In genomic region chr4:86864087-86864486, GRCm38 (mm10) we compare ENCODE assay signal across 24 mouse cellular contexts. TPM values are rescaled to one million over a fixed set of nuclear protein-coding genes. Genes with fewer than 3 reads are reported as not detected.
DNase-seq lines count a peak whose midpoint lies in the region; ATAC-seq and TF ChIP-seq lines count a peak whose summit lies in the region.
"Had no signal": no experiment of that assay in that cellular context is flagged by ENCODE, and none has a peak within 500 bp of the region (broad histone marks: within the 10 kb centered on the region; RNA-seq: fewer than 3 reads in every experiment).

No protein-coding gene starts in this region.

- H3K36me3 ChIP-seq in intestine, postnatal 0 days (ENCODE audit: control insufficient read depth, insufficient read depth) = no peaks in the 10 kb centered on the region
- H3K36me3 ChIP-seq in intestine, embryonic 16.5 days (ENCODE audit: control insufficient read depth, insufficient read depth, low read length) = no peaks in the 10 kb centered on the region
- H3K36me3 ChIP-seq in CH12.LX (replicated peaks in 1 of 2; ENCODE audit: control insufficient read depth in 1 of 2, insufficient read depth in 1 of 2, low read length in 1 of 2) (no peaks in the 10 kb centered on the region), MEL (ENCODE audit: control insufficient read depth in 1 of 2, insufficient read depth in 2 of 2, low read length in 2 of 2) (no peaks in the 10 kb centered on the region)
- H3K36me3 ChIP-seq: embryonic facial prominence, embryonic 10.5 days; embryonic facial prominence, embryonic 12.5 days; forebrain, embryonic 15.5 days had no signal

- H3K27me3 ChIP-seq in intestine, postnatal 0 days (replicated peaks; ENCODE audit: control insufficient read depth, insufficient read depth, low read length) = no peaks in the 10 kb centered on the region
- H3K27me3 ChIP-seq in intestine, embryonic 16.5 days (replicated peaks; ENCODE audit: control insufficient read depth, insufficient read depth, low read length) = no peaks in the 10 kb centered on the region
- H3K27me3 ChIP-seq in CH12.LX (replicated peaks) (peaks cover 2% of the 10 kb centered on the region), MEL (ENCODE audit: control insufficient read depth in 1 of 2, insufficient read depth in 2 of 2, low read length in 2 of 2) (peaks cover 0 to 2% of the 10 kb centered on the region in 2 experiments; a peak in 1 of 4 replicates)
- H3K27me3 ChIP-seq: embryonic facial prominence, embryonic 12.5 days; forebrain, embryonic 13.5 days; forebrain, embryonic 15.5 days had no signal

- no peak overlapping the region for H3K9ac ChIP-seq in intestine, postnatal 0 days (ENCODE audit: low read depth, low read length)
- no peak overlapping the region for H3K9ac ChIP-seq in intestine, embryonic 16.5 days (ENCODE audit: low read depth, low read length)
- H3K9ac ChIP-seq in CH12.LX (ENCODE audit: insufficient read depth, low read depth) = no peak overlapping the region
- H3K9ac ChIP-seq in MEL (ENCODE audit: control insufficient read depth, low read depth, low read length, poor library complexity, severe bottlenecking) = no peak overlapping the region
- H3K9ac ChIP-seq: embryonic facial prominence, embryonic 12.5 days; forebrain, embryonic 13.5 days; forebrain, embryonic 15.5 days; forebrain, postnatal 0 days had no signal

- H3K4me3 ChIP-seq in intestine, postnatal 0 days (ENCODE audit: low read depth, low read length) = no peak overlapping the region
- no peak overlapping the region for H3K4me3 ChIP-seq in intestine, embryonic 16.5 days (ENCODE audit: low read length)
- H3K4me3 ChIP-seq in CH12.LX (replicated peaks in 1 of 3; ENCODE audit: low read depth in 2 of 3, low read length in 2 of 3, poor library complexity in 1 of 3) (no peak overlapping the region), MEL (ENCODE audit: control insufficient read depth in 1 of 2, insufficient read depth in 1 of 2, low read depth in 2 of 2, low read length in 2 of 2) (no peak overlapping the region)
- H3K4me3 ChIP-seq: embryonic facial prominence, embryonic 10.5 days; embryonic facial prominence, embryonic 12.5 days; forebrain, embryonic 13.5 days; forebrain, embryonic 15.5 days had no signal

- H3K79me2 ChIP-seq in CH12.LX (replicated peaks; ENCODE audit: control insufficient read depth, extremely low read depth, insufficient read depth, poor library complexity, severe bottlenecking) = no peaks in the 10 kb centered on the region
- no peaks in the 10 kb centered on the region for H3K79me2 ChIP-seq in MEL (ENCODE audit: control insufficient read depth, insufficient read depth, low read length, poor library complexity)

- no peak overlapping the region for H3K4me2 ChIP-seq in intestine, postnatal 0 days (replicated peaks; ENCODE audit: low read depth)
- H3K4me2 ChIP-seq in intestine, embryonic 16.5 days (ENCODE audit: low read depth, low read length) = no peak overlapping the region
- H3K4me2 ChIP-seq in CH12.LX (ENCODE audit: insufficient read depth, low read depth, poor library complexity, severe bottlenecking) = no peak overlapping the region
- H3K4me2 ChIP-seq: embryonic facial prominence, embryonic 12.5 days; forebrain, embryonic 13.5 days; forebrain, embryonic 15.5 days had no signal

- 88% methylated on average over 5 of the region's 5 CpGs for WGBS in intestine, postnatal 0 days
- WGBS in intestine, embryonic 16.5 days = 80% methylated on average over 5 of the region's 5 CpGs

- TF ChIP-seq EP300 in CH12.LX (IDR thresholded peaks at IDR 0.05; ENCODE audit: low read length) = no peak
- TF ChIP-seq EP300 in MEL (IDR thresholded peaks at IDR 0.05; ENCODE audit: low read depth in 1 of 2, low read length in 2 of 2) = no peak

- in situ Hi-C loops in CH12.LX (cut with MboI; ENCODE audit: low pct_ligation_motif_present, low pct_unique_long_range_greater_than_20kb, low sequenced_read_pairs) = no loop called here

- no peaks in the 10 kb centered on the region for H3K9me3 ChIP-seq in intestine, postnatal 0 days (ENCODE audit: control insufficient read depth)
- no peaks in the 10 kb centered on the region for H3K9me3 ChIP-seq in intestine, embryonic 16.5 days (ENCODE audit: control insufficient read depth, low read length)
- H3K9me3 ChIP-seq in CH12.LX (replicated peaks; ENCODE audit: low read length) (no peaks in the 10 kb centered on the region), MEL (replicated peaks; ENCODE audit: insufficient read depth, low read length) (no peaks in the 10 kb centered on the region)
- H3K9me3 ChIP-seq: embryonic facial prominence, embryonic 10.5 days; embryonic facial prominence, embryonic 12.5 days; forebrain, embryonic 13.5 days; forebrain, embryonic 15.5 days; G1E had no signal

- TF ChIP-seq RAD21 in CH12.LX (IDR thresholded peaks at IDR 0.05; ENCODE audit: low read depth, low read length) = no peak
- TF ChIP-seq RAD21 in MEL (IDR thresholded peaks at IDR 0.05; ENCODE audit: low read depth, low read length) = no peak

- dilution Hi-C loops in CH12.LX (cut with MboI; ENCODE audit: extremely low pct_ligation_motif_present, extremely low pct_unique_long_range_greater_than_20kb, low sequenced_read_pairs) = no loop called here

- H3K27ac ChIP-seq in intestine, postnatal 0 days (ENCODE audit: low read depth, low read length) = no peak overlapping the region
- no peak overlapping the region for H3K27ac ChIP-seq in intestine, embryonic 16.5 days (ENCODE audit: low read length)
- H3K27ac ChIP-seq in CH12.LX (ENCODE audit: insufficient read depth, low read depth) = no peak overlapping the region
- no peak overlapping the region for H3K27ac ChIP-seq in MEL (ENCODE audit: control insufficient read depth, low read depth, low read length)
- H3K27ac ChIP-seq: embryonic facial prominence, embryonic 10.5 days; embryonic facial prominence, embryonic 12.5 days; forebrain, embryonic 13.5 days; forebrain, embryonic 15.5 days had no signal

- TF ChIP-seq POLR2A in CH12.LX (IDR thresholded peaks at IDR 0.05; ENCODE audit: low read depth, low read length) (no peak), MEL (IDR thresholded peaks at IDR 0.05; ENCODE audit: control insufficient read depth in 1 of 2, insufficient read depth in 1 of 2, low read depth in 1 of 2, low read length in 2 of 2, poor library complexity in 1 of 2) (no peak)

- DNase-seq in CH12.LX (ENCODE audit: extremely low read depth) (no peak), MEL (ENCODE audit: low read depth, low spot score) (no peak)
- DNase-seq in cerebellum, postnatal 25 days = no peak
- no peak for DNase-seq in gastrocnemius, postnatal 4 days (ENCODE audit: low spot score in 2 of 2)
- DNase-seq in kidney, adult 18-20 months = no peak
- DNase-seq: adrenal gland, adult 2 months; adrenal gland, postnatal 10 days; adrenal gland, postnatal 25 days; B cell, adult 2 months; cerebellum, adult 11 months; cerebellum, adult 18-20 months; cerebellum, adult 8-10 months; cerebellum, adult 9-11 months; cerebellum, postnatal 14 days; forebrain, postnatal 0 days had no signal

- TF ChIP-seq CTCF in intestine, postnatal 0 days (IDR thresholded peaks at IDR 0.05; ENCODE audit: low read depth) = 0 out of 2 replicates have a peak, but pooled peaks have one; percentile 4
- no peak for TF ChIP-seq CTCF in CH12.LX (conservative IDR thresholded peaks at IDR 0.05 in 1 of 2, IDR thresholded peaks at IDR 0.05 in 1 of 2; ENCODE audit: low read depth in 2 of 2, low read length in 2 of 2)
- no peak for TF ChIP-seq CTCF in MEL (IDR thresholded peaks at IDR 0.05 in 2 of 3, conservative IDR thresholded peaks at IDR 0.05 in 1 of 3; ENCODE audit: control insufficient read depth in 1 of 3, insufficient read depth in 1 of 3, low read depth in 2 of 3, low read length in 3 of 3, poor library complexity in 1 of 3, severe bottlenecking in 1 of 3)

- no peaks in the 10 kb centered on the region for H3K4me1 ChIP-seq in intestine, postnatal 0 days (replicated peaks; ENCODE audit: control insufficient read depth, insufficient read depth, low read length)
- H3K4me1 ChIP-seq in intestine, embryonic 16.5 days (ENCODE audit: control insufficient read depth, insufficient read depth, low read length) = no peaks in the 10 kb centered on the region
- no peaks in the 10 kb centered on the region for H3K4me1 ChIP-seq in CH12.LX (ENCODE audit: control insufficient read depth in 1 of 2, insufficient read depth in 2 of 2)
- H3K4me1 ChIP-seq in MEL (ENCODE audit: control insufficient read depth in 1 of 2, insufficient read depth in 2 of 2, low read length in 2 of 2) = peaks cover 0 to 4% of the 10 kb centered on the region in 2 experiments; a peak in 3 of 4 replicates
- H3K4me1 ChIP-seq: embryonic facial prominence, embryonic 10.5 days; embryonic facial prominence, embryonic 12.5 days; forebrain, embryonic 13.5 days; forebrain, embryonic 15.5 days had no signal

- ATAC-seq in intestine, postnatal 0 days = no peak
- no peak for ATAC-seq in intestine, embryonic 16.5 days
- ATAC-seq: CD4-positive, CD25-positive, alpha-beta regulatory T cell, adult 4 months; forebrain, embryonic 13.5 days; forebrain, embryonic 15.5 days; forebrain, postnatal 0 days; Patski had no signal

TF ChIP-seq in CH12.LX, 34 proteins besides CTCF, POLR2A, EP300 and RAD21 (continues in another document):
- no peak for TF ChIP-seq RCOR1 (conservative IDR thresholded peaks at IDR 0.05; ENCODE audit: low read depth, low read length)

TF ChIP-seq in MEL, 35 proteins besides CTCF, POLR2A, EP300 and RAD21 (continues in another document):
- TF ChIP-seq ZNF384 (IDR thresholded peaks at IDR 0.05; ENCODE audit: low read depth, low read length) = peak; percentile 57

RNA-seq across cellular contexts. Expression of gene Rps6, which starts 6.9 kb away (rescaled TPM):
- polyA plus RNA-seq in intestine, postnatal 0 days (2015; fragmentation: Nextera tagmentation; extraction: Ambion mirVana) = 350 and 389 TPM in 2 replicates
- 622 and 672 TPM in 2 replicates for polyA plus RNA-seq in intestine, embryonic 16.5 days (2015; fragmentation: Nextera tagmentation; extraction: Ambion mirVana)
- total RNA-seq in CH12.LX (2012; rRNA removed) (3,137 and 3,171 TPM in 2 replicates), CH12.LX (2014; rRNA removed) (3,620 and 3,826 TPM in 2 replicates), MEL (2012; rRNA removed) (3,142 and 3,178 TPM in 2 replicates)
- polyA plus RNA-seq in CH12.LX (2012; ENCODE audit: insufficient read length, low read depth) (1,709 and 2,128 TPM in 2 replicates), MEL (2012; ENCODE audit: insufficient read depth in 1 of 2, insufficient read length in 2 of 2, low read depth in 1 of 2, low replicate concordance in 2 of 2, missing spikeins in 1 of 2) (1,000 to 10,000 TPM in 1 of 2 experiments, not detected in 1; 1,648 TPM)
- 100 to 1,000 TPM; 808 to 874 TPM for total RNA-seq in gastrocnemius, postnatal 4 days (2021)

RNA-seq across cellular contexts. Expression of gene Acer2, which starts 10.1 kb away (rescaled TPM):
- 9.3 and 9.7 TPM in 2 replicates for polyA plus RNA-seq in intestine, postnatal 0 days (2015; fragmentation: Nextera tagmentation; extraction: Ambion mirVana)
- polyA plus RNA-seq in intestine, embryonic 16.5 days (2015; fragmentation: Nextera tagmentation; extraction: Ambion mirVana) = 17.7 and 20.6 TPM in 2 replicates
- total RNA-seq in CH12.LX (2012; rRNA removed) (0.13 and 0.17 TPM in 2 replicates), CH12.LX (2014; rRNA removed) (0.09 and 0.22 TPM in 2 replicates), MEL (2012; rRNA removed) (0.35 and 0.36 TPM in 2 replicates)
- polyA plus RNA-seq in CH12.LX (2012; ENCODE audit: insufficient read length, low read depth) (0.16 and 0.29 TPM in 2 replicates), MEL (2012; ENCODE audit: insufficient read depth in 1 of 2, insufficient read length in 2 of 2, low read depth in 1 of 2, low replicate concordance in 2 of 2, missing spikeins in 1 of 2) (under 1 TPM in 1 of 2 experiments, not detected in 1; 0.84 TPM)
- 1 to 10 TPM; 1.9 to 2.8 TPM for total RNA-seq in gastrocnemius, postnatal 4 days (2021)
- polyA plus RNA-seq: G1E, Patski had no signal
